Mouse (Mus musculus): ENCODE data around the gene Cbx4. TPM values are rescaled to one million over a fixed set of nuclear protein-coding genes. Genes with fewer than 3 reads are reported as not detected.

The Cbx4 gene
- total RNA-seq, 2 experiments from 2014 or later = 44.7 to 49.1 TPM

- DNase-seq (ENCODE audit: low spot score in 2 of 2) = peak; percentile 53 to 82
Observed at GRCm38 (mm10) chr11:119085279-119086062, 550 bp downstream of the Cbx4 start.

GRCm38 (mm10) chr11:119084446-119085278 is 1.4 kb downstream of the Cbx4 start:
- peak; percentile 20 to 68 for DNase-seq (ENCODE audit: low spot score in 2 of 2)

GRCm38 (mm10) chr11:119083724-119084445 is 2.1 kb downstream of the Cbx4 start:
- DNase-seq (ENCODE audit: low spot score in 2 of 2) = peak; percentile 19 to 40

- no peak for DNase-seq (ENCODE audit: low spot score in 2 of 2)
Observed at GRCm38 (mm10) chr11:119082638-119083599, 3.1 kb downstream of the Cbx4 start.

- peak in 1 of 2 experiments; percentile 22 for DNase-seq (ENCODE audit: low spot score in 2 of 2)
Observed at GRCm38 (mm10) chr11:119081839-119082637, 4.0 kb downstream of the Cbx4 start.

- DNase-seq (ENCODE audit: low spot score in 2 of 2) = peak in 1 of 2 experiments; percentile 9
Observed at GRCm38 (mm10) chr11:119081148-119081838, 4.7 kb downstream of the Cbx4 start.

DNA sequence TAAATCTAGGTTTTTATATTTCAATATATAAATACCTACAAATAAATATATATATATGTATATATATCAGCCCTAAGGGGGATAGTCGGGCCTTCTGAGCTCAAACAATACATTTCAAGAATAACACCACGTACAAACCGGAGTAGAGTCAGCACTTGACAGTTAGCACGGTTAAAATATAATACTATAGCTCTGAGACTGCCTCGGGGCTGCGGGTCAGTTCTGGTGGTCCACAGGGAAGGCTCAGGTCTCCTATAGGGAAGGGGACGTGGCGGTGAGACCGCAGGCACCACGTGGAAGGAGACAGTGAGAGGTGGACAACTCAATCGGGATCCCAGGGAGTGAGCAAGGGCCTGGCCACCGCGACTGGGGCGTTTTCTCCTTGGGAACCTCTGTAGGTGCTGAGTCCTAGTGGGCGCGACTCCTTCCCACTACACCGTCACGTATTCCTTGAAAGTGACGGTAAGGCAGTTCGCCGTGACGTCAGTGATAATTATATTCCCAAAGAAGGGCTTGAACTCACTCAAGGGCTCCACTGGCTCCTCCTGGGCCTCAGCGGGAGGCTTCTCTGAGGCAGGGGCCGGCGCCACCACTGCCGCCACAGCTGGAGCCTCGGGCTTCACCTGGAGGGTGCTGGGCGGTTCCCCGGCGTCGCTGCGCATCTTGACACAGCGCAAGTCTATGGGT is 5.4 kb downstream of the Cbx4 start:
- DNase-seq (ENCODE audit: low spot score in 2 of 2) = no peak

DNA sequence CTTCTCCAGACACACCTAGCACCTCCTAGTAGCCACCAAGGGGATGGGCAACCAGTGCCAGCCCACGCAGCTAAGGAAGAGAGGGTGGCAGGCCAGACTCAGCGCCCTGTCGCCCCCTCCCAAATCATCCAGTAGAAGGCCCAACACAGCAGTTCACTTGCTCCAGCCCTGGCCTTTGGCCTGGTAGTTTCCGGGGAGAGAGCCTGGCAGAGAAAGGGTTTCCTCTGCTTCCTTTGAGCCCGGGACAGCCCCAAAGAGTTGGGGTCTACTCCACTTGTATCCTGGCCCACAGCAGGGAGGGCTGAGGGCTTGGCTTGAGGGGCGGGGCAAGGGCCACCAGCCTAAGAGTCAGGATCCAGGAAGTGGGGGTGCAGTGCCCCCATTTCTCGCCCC is 6.6 kb downstream of the Cbx4 start:
- DNase-seq (ENCODE audit: low spot score in 2 of 2) = no peak

DNA sequence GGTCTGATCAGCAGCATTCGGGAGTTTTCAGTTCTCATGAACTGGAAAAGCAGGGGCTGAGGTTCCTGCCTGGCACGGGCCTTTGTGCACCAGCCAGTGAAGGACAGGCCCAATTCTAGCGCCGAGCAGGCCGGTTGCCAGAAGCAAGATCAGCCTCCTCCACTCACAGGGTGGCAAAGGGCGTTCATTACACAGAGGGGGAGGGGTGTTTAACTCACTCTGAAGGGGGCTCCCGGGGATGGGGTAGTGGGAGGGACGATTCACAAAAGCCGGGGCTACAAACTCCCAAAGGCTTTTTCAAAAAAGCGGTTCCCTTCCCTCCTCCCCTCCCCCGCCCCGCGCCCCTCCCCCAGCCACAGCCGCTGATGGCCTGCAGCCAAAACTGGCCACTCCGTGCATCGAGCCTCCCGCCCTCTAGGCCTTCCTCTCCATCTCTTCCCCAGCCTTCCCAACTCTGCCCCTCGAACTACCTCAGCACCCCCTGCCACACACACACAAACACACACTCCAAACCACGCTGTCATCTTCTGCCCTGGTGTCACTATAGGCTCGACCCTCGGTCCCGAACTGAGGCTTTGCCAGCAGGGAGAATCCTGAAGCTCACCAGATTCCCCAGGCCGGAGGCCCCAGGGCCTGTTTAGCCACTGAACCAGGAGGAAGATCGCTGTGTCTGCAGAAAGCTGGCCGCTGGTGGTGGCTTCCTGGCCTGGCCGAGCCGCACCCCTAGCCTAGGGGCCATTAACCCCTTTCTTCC is 7.2 kb downstream of the Cbx4 start:
- peak in 1 of 2 experiments; percentile 54 for DNase-seq (ENCODE audit: low spot score in 2 of 2)

GRCm38 (mm10) chr11:119077755-119078154 is 8.3 kb downstream of the Cbx4 start:
- DNase-seq (ENCODE audit: low spot score in 2 of 2) = no peak

DNA sequence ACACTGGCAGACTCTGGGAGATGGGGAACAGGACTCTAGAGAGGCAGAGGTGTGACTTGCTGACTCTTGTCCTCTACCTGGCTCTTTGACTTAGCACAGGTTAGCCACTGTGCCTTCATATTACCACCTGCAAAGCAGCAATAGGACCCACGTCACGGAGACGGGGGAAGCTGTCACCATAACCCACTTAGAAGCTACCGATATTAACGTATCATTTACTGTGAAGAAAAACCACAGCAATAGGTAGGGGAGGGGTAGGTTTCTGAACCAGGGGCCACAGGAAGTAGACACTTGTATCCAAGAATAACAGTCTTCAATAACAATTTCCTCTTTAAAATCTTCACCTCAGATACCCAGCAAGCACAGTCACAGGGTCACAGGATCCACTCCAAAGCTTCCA is 10.2 kb downstream of the Cbx4 start:
- no peak for DNase-seq (ENCODE audit: low spot score in 2 of 2)

- no peak for DNase-seq (ENCODE audit: low spot score in 2 of 2)
Observed at GRCm38 (mm10) chr11:119073876-119074433, 12.1 kb downstream of the Cbx4 start.

DNA sequence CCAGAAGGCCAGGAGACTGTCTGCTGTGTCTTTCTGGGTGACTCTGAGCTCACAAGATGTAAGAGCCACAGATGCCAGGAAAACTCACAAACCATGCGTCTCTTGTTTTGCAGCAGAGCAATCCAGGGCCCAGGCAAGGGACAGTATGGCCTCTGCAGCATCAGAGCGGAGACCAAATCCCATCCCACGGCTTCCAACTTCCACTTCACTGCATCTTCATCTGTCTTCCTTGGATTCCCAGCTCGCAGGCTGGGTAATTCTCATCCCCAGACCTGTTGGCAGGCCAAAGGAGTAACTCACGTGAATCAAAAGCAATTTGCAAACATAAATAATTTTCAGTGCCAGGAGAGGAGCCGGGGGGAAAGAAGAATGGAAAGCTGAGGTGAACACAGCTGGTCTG is 13.0 kb downstream of the Cbx4 start:
- no peak for DNase-seq (ENCODE audit: low spot score in 2 of 2)

- DNase-seq (ENCODE audit: low spot score in 2 of 2) = no peak
Observed at GRCm38 (mm10) chr11:119072239-119072638, 13.8 kb downstream of the Cbx4 start.

- no peak for DNase-seq (ENCODE audit: low spot score in 2 of 2)
Observed at GRCm38 (mm10) chr11:119066841-119067240, 19.2 kb downstream of the Cbx4 start.

DNA sequence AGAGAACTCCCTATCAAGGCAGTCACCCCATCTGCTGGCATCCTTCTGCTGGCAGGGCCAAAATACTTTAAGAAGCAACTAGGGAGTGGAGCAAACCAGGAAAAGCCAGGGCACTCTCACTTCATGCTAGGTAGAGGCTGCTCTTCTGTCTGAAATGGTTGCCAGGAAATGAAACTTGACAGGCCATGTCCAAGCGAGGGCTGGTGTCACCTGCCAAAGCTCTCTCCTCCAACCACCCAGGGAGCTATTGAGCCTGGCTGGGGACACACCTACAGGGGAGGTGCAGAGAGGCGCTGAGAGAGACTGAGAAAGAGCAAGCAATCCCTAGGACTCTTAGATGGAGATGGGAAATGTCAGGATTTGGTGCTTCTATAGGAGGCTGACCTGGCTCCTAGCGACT is 26.8 kb downstream of the Cbx4 start:
- no peak for DNase-seq (ENCODE audit: low spot score in 2 of 2)
